Mouse (Mus musculus) sigmoid colon, adult 10 weeks (tissue): ENCODE results near the gene 5430419D17Rik. TPM values are rescaled to one million over a fixed set of nuclear protein-coding genes. Genes with fewer than 3 reads are reported as not detected.

Experiments used
- polyA plus RNA-seq: library from polyadenylated mRNA; stranded (reverse); fragments of 350-450 nt; fragmentation: Illumina TruSeq; extraction: RNeasy Lipid Tissue Mini Kit (QIAGEN cat#74804); gene quantifications from one replicate; pipeline ENCODE4 v1.2.3, GENCODE M21; 2014; ENCODE audit warnings: low read depth, low replicate concordance

5430419D17Rik gene
- not detected for polyA plus RNA-seq

DNA sequence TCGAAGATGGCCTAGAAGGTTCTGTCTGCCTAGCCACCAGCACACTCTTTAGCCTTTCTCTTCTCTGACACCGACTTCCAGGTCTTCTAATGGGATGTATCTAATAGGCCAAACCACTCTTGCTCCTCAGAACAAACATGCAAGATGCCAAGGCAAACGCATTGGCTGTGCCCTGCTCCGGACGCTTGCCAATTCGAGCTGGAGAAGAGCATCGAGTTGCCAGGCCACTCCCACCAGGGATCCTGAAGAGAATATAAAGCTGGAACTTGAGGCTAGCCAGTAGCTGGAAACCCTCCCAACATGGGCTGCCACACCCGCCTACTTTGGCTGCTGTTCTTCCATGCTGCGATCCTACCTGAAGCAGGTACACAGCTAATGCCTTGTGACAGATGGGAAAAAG is at the start of gene 5430419D17Rik:
5430419D17Rik (plus strand) TSS at position 282 of the 400 bp plus-strand sequence.

GRCm38 (mm10) chr7:131146214-131146613 is 28.0 kb upstream of the 5430419D17Rik start, which contains the start of gene 4933402N03Rik:
Gene 4933402N03Rik (minus strand): TSS chr7:131146314.

DNA sequence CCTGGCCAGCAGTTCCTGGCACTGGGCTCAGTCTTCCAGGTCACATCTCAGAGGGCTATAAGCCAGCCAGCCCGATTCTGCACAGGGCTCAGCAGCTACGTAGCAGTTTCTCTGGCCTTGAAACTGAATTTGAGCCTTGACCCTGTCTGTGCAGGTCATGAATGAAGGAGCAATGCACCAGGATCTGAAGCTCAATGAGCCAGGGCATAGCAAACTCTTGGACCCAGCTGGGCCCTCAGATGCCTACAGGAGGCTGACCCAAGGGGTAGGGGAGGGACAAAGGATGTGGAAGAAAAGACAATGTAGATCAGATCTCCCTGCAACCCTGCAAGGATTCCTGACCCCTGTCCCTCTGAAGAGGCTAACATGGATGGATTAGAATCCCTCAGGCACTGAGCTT is 148.0 kb downstream of the 5430419D17Rik start, which contains the start of gene Cuzd1:
Cuzd1 (minus strand) TSS at position 101 of the 400 bp plus-strand sequence.

GRCm38 (mm10) chr7:131329416-131329815 is 155.2 kb downstream of the 5430419D17Rik start, which contains the start of gene Fam24b:
Gene Fam24b (minus strand): TSS chr7:131329516.

DNA sequence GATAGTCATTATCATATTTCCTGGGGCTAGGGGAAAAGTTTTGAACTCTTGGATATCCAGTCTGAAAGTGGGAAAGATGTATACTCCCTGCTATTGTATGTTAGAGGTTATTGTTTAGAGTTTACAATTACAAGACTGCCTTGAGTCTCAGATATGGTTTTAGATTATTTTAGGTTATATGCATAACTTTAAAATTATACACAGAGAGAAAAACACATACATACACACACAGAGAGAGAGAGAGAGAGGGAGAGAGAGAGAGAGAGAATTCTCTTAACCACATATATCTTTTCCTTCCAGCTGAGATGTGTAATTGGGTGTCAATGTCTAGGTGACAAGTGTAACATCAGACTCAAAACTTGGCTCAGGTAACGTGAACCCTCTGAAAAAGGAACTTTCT is 159.4 kb downstream of the 5430419D17Rik start, which contains the start of gene Fam24a:
Fam24a (plus strand) TSS at position 301 of the 400 bp plus-strand sequence.

Other genes starting within 250 kb of the 5430419D17Rik start
- gene Htra1, start 238.3 kb upstream of the 5430419D17Rik start, polyA plus RNA-seq, result 4.8 TPM
- 717 TPM for gene Dmbt1, start 142.3 kb upstream of the 5430419D17Rik start, polyA plus RNA-seq
- not detected for gene 4933402N03Rik, start 28.1 kb upstream of the 5430419D17Rik start, polyA plus RNA-seq
- gene Cuzd1, start 147.9 kb downstream of the 5430419D17Rik start, polyA plus RNA-seq, result 0.50 TPM
- not detected for gene Fam24b, start 155.1 kb downstream of the 5430419D17Rik start, polyA plus RNA-seq
- gene Fam24a, start 159.5 kb downstream of the 5430419D17Rik start, polyA plus RNA-seq, result not detected
- gene 2310057M21Rik, start 188.4 kb downstream of the 5430419D17Rik start, polyA plus RNA-seq, result 4.5 TPM
- gene Pstk, start 196.7 kb downstream of the 5430419D17Rik start, polyA plus RNA-seq, result 51.4 TPM
- 37.5 TPM for gene Ikzf5, start 236.1 kb downstream of the 5430419D17Rik start, polyA plus RNA-seq
- gene Acadsb, start 236.2 kb downstream of the 5430419D17Rik start, polyA plus RNA-seq, result 125 TPM